Mouse (Mus musculus) adrenal gland, postnatal 36 days (tissue): ENCODE data around the gene Sohlh2. TPM values are rescaled to one million over a fixed set of nuclear protein-coding genes. Genes with fewer than 3 reads are reported as not detected.

Experiments
- DNase-seq, 2 experiments: peaks; one replicate each; pipeline ENCODE4 v3.0.0; 2021; ENCODE audit warnings: mixed read lengths in 1 of 2
- microRNA-seq: library from miRNA; unstranded; fragments of <30 nt; microRNA quantifications from one replicate; pipeline ENCODE4 v1.2.0, GENCODE M21; 2021
- total RNA-seq, 2 experiments: library from RNA; stranded (reverse); gene quantifications; 2 replicates each; pipeline ENCODE4 v1.2.3; 2021

Gene Sohlh2
- total RNA-seq, 2 experiments from 2014 or later, result not detected

DNA sequence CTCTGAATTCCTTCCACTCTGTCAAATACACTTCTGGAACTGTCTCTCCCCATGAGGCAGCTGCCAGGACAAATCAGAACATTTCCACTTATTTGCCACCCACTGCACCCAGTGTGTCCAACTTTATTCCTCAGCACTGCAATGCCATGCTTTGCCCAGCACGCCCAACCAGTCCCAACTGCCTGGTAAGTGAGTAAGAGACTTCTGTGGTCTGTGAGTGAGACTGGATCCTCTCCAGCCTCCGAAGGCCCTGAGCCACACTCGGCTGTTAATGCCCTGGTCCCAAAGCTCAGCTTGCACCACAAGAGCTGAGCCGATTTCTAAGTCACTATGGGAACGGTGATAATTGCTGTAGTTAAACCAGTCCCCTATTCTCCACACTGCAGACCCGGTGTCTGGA lies 25.8 kb downstream of the Sohlh2 start:
- DNase-seq, result no peak

DNA sequence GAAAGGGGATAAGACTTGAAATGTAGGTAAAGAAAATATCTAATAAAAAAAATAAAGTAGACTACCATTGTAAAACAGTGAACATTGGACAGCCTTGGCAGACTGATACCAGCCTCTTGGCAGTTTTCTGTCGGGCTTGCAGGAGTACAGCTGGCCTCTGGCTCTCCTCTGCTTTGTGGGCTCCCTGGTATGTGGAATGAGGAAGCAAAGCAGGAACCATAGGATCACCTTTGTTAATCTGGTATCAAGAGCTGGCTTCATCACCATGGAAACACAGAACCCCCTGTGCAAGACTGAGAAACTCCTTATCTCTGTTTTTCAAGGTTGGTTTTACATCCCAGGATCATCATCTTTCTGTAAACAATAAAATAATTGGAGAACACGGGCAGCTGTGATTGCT lies 30.4 kb downstream of the Sohlh2 start:
- DNase-seq, result no peak

DNA sequence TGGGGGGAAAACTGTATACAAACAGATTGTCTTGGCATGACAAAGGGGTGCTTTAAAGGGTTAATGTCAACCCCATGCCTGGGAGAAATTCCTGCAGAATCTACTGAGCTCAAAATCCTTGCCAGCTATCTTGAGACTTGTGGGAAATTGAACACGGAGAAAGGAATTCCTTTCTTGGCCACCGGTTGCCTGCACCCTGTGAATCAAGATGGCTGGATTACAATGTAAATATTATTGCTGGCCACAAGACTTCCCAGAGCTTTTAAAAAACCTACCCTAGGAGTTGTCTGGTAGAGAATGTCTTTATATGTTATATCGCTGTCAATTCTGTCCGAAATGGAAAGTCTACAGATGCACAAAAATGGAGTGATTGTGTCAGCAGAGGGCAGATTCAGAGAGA lies 32.0 kb downstream of the Sohlh2 start:
- DNase-seq, result no peak

DNA sequence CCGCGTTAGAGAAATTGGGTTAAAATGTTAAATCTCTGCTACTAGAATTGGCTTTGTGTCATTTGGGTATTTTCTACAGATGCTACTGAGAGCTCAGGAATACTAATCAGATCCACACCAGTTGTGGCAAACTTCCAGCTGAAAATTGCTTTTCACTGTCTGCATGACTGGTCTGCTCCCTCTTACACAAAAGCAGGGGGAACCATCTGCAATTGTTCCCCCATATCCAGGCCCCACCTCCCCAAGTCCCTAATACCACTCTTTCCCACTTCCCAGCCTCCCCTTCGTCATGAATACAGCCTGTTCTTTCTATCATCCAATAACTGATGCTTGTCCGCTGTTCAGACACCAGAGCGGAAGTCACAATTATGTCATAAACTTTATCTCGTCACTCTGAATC lies 32.6 kb downstream of the Sohlh2 start:
- DNase-seq, result no peak

DNA sequence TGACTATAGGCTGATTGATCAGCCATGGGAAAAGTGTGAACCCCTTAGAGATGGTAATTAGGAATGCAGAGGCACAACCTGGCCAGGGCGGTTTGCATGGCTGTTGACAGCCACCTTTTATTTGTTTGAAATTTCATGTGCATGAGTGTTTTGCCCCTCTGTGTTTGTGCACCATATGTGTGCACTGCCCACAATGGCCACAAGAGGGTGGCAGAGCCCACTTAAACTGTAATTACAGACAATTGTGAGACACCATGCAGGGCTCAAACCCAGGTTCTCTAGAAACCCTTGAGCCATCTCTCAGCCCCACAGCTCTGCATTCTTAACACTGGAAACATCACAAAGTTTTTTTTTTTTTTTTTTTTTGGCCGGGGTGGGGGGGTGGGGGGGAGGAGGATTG lies 40.7 kb downstream of the Sohlh2 start:
- no peak for DNase-seq

DNA sequence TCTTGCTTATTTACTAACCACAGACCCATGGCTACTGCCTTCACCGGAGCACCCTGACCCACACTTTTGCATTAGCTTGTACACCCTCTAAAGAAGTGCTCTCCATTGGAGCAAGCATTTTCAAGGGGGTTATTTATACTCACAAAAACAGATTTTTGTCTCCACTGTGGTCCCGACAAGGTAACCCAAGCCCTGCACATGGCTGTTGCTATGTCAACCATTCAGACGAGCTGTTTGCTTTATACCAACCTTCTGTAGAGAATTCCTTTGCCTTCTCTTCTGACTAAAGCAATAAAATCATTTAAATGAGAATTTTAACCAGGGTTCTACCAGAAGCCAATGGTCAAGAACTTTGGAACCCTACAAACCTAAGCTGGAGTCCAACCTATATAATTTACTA lies 42.0 kb downstream of the Sohlh2 start:
- no peak for DNase-seq

DNA sequence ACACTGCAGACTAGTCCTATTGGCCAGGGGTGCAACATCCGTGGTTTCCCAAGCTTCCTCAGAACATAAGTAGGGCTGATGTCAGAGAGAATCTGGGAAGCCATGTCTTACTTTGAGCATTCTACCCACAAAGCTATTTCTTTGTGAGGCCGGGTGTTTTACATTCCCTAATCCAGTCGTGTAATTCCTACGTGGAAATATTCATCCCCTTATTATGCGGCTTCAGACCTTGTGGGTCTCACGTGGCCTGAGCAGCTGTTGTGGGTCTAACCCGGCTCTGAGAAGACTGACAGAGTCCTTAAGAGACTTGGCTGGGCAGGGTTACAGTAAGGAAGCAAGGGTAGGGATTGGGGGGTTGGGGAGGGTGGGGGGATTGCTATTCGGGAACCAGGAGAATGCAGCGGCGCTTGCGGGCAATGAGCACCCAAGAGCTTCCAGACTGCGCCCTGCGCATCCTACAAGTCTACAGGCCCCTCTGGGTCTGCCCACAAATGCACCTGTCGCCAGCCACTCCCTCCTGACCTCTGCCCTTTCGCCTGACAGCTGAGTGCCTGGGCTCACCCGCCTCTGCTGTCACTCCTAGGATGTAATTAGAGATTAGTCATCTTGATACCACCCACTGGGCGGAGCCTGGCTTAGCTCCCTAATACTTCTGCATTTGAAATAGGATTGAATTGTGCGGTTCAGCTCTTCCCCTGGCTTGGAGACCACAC lies 44.8 kb downstream of the Sohlh2 start:
- DNase-seq, result peak; percentile 16 to 17

DNA sequence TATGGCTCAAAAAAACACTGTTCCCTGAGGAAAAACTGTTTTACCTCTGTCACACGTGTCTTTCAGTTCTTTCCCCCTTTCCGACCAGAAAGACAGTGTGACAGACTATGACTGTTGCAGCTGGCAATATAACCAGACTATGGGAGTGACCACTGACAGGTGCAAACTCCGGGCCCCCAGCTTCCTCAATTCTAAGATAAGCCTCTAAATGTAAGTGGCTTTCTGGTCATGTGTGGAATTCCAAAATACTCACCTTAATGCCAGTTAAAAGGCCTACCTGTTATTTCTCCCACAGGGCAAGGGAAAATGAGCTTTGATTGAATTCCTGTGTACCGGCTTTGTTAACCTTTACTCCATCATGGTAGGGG lies 45.4 kb downstream of the Sohlh2 start:
- no peak for DNase-seq

DNA sequence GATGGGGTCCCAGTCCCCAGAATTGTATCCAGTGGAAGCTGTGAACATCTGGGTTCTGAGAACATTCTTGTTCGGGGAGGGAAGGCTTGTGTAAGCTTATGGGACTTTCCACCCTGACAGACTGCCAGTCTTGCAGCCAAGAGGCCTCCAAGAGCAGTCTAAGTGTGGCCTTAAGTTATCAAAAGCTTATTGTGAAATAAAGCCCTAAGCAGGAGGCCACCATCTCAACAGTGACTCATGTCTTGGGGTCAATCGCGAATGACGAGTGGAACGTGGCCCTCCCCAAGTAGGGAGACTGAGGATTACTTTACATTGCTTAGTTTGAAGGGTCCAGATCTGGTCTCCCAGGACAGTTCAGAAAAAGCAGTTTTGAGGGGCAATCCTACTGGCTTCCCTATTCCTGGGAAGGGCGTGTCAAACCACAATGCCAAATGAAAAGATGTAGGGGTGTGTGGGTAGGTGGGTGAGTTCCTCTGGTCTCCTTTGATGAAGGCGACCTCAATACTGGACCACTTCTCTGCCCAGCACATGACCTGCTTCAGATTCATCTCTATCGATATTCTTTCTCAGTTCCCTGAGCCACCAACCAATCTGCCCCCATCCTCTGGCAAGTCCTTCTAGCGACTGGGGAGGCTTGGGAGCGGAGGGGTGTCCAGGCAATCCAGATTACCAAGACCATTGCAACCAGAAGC lies 60.0 kb downstream of the Sohlh2 start, which contains the start of gene Dclk1:
Gene Dclk1, plus strand, starts transcription at position 635 of the 692 bp plus-strand sequence.
- DNase-seq, result no peak

DNA sequence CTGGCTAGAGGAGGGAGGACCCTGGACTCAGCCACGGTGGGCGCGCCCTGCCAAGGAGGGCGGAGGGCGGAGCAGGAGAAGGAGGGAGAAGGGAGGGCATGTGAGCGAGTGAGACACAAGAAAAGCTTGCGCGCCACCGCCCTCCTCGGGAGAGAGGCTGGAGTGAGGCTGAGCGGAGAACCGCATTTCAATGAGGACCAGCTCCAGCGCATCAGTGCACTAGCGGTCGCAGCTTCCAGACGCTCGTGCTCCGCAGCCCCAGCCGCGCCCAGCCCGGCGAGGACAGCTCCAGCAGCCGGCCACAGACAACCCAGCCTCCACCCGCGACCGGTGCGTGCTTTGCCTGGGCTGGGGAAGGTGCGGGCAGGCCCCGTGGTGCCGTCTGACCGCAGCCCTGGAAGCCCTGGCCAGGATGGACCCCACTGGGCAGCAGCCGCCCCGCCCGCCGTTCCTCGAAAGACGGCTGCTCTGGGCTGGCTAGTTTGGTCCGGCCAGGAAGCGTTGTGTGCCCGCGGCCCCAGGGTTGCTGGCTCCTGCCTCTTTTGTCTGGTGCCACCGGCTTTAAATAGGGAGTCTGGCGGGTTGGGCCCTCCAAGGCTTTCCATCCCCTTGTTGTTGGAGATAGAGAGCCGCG lies 60.7 kb downstream of the Sohlh2 start:
- DNase-seq, result peak; percentile 23 to 44

DNA sequence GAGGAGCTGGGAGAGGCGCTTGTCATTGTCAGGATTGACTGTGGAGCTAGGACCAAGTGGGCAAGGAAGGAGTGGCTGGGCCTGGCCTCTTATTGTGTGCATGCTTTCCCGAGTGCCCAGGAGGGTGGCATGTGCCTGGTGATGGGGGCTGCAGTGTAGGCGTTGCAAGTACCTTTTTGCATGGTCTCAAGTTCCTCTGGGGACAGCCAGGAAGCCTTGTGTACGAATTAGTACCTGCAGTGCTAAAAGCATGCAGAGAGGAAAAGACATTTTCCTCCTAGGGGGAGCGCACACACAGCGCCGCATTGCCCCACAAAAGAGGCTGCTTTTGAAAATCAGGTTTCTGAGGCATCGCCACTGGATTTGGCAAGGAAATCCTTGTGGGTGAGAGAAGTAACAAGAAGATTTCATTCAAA lies 61.2 kb downstream of the Sohlh2 start:
- DNase-seq, result no peak

DNA sequence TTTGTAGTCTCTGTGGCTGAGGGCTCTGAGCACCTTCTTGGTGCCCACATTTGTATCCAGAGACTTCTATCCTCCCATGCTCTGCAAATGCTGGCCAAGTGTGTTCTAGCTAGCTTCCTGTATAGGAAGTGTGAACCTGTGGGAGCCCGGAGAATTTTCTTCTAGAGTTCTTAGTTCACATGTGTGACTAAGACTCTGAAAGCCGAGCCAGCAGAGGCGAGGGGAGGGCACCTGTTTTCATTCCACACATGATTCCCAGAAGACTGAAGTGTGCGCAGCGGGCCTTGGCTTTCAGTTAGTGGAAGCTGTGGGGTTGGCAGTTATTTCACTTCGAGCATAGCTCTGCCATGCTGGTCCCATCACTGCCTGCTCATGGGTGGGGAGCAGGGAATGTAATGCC lies 62.3 kb downstream of the Sohlh2 start:
- DNase-seq, result no peak

DNA sequence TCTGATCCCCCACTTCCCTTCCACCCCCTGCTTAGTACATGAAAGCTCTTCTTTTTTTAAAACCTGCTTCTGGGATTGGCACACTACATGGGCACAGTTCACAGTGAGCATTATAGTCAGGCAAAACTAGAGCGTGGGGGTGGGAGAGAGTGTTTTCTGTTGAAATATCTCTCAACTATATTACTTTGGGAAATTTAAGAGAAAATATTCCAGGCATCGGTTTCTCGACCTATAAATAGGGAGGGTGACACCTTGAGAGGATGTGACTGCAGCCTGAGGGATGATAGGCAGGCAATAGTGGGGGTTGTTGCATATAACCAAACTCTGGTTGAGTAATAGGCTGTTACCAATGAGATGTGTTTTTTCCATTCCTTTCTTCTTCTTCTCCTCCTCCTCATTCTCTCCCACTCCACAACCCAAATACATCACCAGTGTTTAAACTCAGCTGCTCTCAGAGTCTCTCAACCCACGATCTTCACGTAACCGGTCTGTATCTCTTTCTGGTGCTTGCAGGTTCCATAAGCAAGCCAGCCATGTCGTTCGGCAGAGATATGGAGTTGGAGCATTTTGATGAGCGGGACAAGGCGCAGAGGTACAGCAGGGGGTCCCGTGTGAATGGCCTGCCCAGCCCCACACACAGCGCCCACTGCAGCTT lies 64.9 kb downstream of the Sohlh2 start:
- no peak for DNase-seq

DNA sequence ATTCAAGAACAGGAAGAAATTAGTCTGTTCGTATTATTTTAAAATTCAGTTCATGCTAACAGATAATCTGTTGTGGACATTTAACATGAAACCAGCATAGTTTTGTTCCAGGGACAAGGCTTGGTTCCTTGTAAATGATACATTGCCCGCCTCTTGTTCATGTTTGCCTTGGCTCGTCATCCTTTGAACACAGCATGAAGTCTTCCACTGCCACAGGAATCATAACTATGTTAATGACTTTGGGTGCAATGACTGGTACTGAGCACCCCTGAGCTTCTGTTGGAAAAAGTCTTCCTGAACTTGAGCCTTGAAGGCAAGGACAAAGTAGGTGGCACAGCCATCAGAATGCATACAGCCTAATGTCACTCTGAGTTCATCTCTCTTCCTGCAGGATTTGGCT lies 66.2 kb downstream of the Sohlh2 start:
- no peak for DNase-seq

DNA sequence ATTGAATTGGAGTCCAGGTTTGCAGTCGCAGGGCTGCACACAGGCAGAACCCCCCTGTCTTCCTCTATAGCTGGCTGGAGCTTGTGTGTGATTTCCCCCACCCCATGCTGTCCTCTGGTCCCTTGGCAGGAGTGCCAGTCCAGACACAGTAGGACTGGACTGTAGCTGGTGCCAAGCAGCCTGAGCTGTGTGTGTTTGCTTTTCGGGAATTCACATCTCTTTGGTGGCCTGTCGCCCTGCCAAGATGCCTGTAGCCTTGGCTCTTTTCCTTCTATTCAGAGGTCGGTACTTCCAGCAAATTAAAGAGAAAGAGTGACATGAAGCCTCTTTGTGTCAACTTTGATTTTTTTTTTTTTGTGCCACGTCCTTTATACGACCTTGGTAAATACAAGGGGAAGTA lies 66.7 kb downstream of the Sohlh2 start:
- peak; percentile 12 to 35 for DNase-seq

DNA sequence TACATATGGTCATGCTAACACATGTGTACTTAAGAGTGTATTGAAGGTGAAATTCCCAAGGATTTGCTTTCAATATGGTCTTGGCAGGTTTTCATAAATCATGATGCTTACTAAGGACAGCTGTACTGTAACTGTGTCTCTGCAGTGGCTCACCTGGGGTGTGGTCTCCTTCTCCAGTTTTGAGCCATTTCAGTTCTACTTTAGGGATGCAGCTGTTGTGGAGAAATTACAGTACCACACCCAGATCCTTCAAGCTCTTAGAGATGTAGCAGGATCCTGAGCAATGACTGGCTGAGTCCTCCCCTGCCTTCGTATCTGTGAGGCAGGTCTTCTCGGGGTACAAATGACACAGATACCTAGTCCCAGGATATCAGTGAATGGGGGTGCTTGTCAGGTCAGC lies 68.8 kb downstream of the Sohlh2 start:
- DNase-seq, result no peak

Small RNA genes lying within 50 kb of the gene (microRNA-seq; reads per million reads assigned to microRNA genes)
- not detected for gene Gm22029

Other genes starting within 250 kb of the Sohlh2 start
- gene Ccna1, start 126.5 kb upstream of the Sohlh2 start, total RNA-seq, result not detected
- 10 to 100 TPM; 40.6 to 59.0 TPM for gene Spg20, start 69.9 kb upstream of the Sohlh2 start, total RNA-seq
- gene Ccdc169, start 44.7 kb upstream of the Sohlh2 start, total RNA-seq, result under 1 TPM in 1 of 2 experiments, not detected in 1; 0.33 TPM
- 1 to 10 TPM; 3.6 to 5.2 TPM for gene Dclk1, start 60.3 kb downstream of the Sohlh2 start, total RNA-seq